Mouse (Mus musculus) layer of hippocampus, adult 8-10 months (tissue): ENCODE measurements around the gene Ndufb7. TPM values are rescaled to one million over a fixed set of nuclear protein-coding genes. Genes with fewer than 3 reads are reported as not detected.
A peak's percentile ranks its signal among the peaks of the same experiment; 100 is the strongest.
"Not testable (repeated sequence)": the region's sequence is repeated elsewhere in the genome, so short reads cannot be mapped to it uniquely, and the experiment has no call there.

Experiments
- DNase-seq, 2 experiments: peaks; one replicate each; pipeline ENCODE4 v3.0.0; 2022; ENCODE audit warnings: low spot score in 2 of 2
- total RNA-seq, 4 experiments: library from RNA; stranded (reverse); gene quantifications; 2 replicates each; pipeline ENCODE4 v1.2.4; 2022

Ndufb7 gene
- total RNA-seq, 4 experiments from 2014 or later, result 97.6 to 159 (median 131) TPM

DNA sequence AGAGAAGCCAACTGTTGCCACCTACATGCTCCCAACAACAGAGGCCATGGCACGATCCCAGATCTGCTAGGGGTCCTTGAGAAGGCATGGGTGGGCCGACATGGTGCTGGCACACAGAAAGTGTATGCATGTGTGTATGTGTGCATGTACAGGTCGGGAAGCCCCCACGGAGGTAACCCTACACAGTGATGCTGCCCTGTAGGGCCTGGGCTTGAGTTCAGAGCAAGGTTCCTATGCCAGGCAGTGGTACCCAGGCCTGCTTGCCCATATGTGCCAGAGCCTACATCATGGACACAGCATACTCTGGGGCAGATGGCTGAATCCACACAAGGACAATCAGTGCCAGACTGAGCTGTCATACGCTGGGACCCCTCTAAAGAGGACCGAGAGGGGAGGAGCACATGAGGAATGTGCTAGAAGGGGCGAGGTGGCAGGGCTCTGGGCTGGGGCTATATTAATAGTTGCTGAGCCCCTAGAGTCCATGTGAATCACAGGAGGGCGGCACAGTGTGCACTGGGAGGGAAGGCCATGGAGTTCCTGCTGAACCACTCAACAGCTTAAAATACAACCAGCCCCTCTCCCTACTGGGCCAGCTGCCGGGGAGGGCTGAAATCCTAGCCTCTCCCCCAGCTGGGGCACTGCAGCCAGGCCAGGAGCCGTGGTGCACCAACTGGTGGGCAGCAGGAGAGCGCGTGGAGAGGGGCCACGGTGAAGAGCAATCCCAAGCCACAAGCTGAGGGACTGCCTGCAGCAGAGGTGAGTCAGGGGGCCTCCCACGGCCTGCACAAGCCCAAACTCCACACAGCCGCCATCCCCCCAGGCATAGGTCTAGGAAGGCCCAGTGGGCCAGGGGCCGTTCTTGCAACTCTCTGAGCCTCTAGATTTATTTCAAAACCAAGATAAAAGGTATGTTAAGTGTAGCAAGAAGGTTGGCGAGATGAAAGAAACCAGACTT is 9.4 kb downstream of the Ndufb7 start:
- DNase-seq, result peak; percentile 3 to 14

DNA sequence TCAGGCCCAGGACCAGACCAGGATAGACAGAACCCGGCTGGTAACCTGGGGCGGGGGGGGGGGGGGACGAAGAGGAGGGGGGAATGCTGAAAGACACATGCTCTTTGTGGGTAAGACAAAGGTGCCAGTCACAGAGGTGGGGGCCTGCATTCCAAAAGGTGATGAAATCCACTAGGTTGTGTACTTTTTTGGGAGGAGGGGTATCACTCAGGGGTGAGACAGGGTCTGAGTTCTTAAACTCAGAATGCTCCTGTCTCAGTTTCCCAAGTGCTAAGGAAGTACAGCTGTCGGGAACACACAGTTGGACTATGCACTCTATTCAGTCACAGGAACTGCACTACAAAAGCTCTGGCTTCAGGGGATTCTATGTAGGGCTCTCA is 10.0 kb downstream of the Ndufb7 start:
- no peak for DNase-seq

DNA sequence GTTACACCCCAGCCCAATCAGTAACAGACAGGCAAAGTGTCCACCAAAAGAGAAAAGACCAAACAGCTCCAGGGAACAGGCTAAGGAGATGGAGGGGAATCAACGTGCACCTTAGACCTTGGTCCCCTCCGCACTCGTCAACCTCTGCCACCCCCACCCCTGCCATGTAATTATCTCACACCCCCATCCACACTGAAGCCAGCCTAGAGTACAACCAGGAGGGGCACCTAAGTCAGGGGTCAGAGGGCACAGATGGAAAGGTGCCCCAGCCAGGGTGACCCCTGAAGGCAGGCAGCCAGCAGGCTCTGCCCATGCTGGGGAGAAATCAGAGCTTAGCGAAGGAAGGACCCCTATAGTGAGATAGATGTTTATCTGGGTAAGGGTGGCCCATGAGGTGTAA is 10.4 kb downstream of the Ndufb7 start:
- no peak for DNase-seq

DNA sequence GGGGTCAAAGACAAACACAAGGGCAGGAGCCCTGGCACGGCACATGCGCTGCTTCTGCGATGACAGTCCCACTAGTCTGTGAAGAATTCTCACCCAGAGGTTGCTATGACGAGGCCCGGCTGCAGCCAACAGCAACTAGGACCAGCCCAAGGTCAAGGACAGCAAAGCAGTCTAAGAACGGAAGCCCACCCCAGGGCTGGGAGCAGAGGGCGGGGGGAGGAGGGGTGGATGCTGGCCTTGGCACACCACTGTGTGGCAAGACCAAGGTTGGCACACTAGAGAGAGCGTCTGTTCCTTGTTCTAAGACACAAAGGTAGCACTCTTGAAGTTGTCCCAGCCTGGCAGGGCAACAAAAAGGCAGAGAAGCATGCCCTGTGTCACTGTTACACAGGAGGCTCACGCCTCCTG is 10.9 kb downstream of the Ndufb7 start:
- DNase-seq, result peak in 1 of 2 experiments; percentile 19

DNA sequence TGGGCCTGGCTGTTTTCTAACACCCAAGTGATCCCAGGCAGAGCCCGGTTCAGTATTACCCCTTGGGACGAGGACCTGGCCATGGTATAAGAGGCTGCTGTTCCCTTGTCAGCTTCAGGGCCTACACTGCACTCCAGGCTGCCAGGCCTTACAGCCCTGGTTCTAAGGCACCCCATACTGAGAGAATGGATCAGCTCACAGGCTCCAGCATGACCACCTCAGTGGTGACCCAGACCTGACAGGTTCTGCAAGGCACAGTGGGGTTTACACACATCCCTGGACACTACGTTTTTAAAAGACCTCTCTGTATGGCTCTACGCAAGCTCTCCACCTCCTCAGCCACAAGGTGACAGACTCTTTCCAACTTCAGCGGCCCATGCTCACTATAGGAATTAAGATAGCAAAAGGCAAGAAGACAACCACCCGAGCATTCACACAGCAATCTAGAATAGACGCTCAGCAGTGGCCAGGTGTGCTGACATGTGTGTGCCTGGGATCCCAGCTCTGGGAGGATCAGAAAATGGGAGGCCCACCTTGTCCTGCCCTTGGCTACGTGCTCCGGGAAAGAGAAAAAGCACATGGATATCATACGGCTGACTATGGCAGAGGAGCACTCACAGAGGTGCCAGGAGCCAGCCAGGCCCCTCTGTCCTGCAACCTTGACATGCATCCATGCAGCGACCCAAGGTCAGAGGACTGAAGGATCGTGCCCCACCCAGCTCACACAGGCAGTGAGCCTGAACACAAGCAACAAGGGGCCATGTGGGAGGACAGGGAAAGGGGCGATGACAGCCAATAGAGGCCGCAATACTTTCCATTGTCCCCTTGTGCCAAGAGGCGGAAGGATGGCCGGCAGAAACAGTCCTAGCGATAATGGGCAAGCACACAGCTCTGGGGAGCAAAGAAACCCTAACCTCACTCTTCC is 11.9 kb downstream of the Ndufb7 start:
- DNase-seq, result peak in 1 of 2 experiments; percentile 7

DNA sequence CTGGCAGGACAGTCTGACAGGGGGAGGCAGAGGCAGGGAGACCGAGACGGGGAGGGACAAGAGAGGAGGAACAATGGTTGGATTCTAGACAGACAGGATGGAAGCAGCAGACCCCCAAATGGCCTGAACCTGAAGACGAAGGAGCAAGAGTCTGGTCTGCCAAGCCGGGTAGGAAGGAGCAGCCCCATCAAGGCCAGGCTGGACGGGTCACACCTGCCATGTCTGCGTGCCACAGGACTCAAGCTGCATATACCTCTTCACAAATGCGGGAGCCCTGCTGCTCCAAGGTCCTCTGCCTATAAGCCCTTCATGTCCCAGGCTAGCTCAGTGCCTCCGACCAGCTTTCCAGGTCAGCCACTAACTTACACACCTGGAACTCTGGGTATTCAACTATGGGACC is 13.2 kb downstream of the Ndufb7 start:
- DNase-seq, result no peak

DNA sequence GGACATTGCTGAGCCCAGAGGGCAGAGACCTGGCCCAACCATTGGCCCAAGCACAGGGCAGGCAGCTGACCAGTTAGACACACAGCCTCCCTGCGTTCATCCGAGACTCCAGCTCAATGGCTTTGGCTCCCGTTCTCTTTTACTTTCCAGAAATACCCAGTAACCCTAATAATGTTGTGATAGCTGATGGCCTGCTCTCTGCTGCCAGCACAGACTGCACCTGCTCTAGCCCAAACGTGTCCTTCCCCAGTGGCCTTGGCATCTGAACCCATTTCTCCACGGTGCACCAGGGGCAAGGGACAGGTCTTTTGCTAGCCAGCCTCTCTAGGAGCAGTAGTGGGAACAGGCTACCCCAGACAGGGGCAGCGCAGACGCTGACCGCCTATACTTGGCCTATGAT is 14.4 kb downstream of the Ndufb7 start:
- no peak for DNase-seq

DNA sequence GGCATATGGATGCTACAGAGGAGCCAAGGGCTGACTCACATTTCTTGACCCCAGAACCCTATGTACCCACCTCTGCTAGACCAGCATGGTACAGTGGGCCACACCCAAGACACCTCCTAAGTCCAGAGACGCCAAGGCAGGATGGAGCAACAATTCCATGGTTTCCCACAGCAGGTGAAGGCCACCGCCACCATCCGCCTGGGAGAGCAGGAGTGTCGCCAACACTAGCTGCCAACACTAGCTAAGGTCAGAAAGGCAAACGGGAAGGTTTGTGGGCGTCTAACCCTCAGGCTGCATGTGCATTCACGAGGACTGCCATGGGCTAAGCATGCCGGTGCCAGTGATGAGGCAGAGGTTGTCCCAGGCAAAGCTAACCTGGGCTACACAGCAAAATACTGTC is 15.8 kb downstream of the Ndufb7 start:
- DNase-seq, result no peak

DNA sequence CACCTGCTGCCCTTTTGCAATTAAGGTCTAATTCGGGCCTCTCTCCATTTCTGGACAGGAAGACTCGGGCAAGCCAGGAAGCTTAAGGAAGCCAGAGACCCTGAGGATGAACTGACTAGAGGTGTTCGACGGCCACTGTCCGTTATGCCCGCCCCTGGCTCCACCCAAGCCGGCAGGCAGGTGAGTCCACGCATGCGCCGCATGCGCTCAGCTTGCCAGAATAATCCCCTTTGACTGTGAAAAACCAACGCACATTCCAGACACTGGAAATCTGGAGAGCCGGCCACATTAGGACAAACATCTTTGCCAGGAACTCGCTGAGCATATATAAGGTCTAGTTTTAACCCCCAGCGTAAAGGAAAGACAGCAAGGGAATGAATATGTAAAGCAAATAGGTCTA is 16.8 kb downstream of the Ndufb7 start:
- DNase-seq, result no peak

DNA sequence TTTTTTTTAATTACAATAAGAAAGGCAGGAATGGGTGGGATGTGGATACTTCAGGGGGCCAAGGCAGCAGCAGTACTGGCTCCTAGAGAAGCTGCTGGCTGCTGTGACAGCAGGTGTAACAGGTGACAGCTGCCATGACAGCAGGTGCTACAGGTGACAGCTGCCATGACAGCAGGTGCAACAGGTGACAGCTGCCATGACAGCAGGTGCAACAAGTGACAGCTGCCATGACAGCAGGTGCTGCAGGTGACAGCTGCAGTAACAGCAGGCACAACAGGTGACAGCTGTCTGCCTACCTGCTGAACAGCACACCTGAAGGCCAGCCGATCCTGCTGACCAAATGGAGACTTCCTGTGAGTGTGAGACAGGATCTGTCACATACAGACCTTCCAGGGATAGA is 18.3 kb downstream of the Ndufb7 start:
- no peak for DNase-seq

DNA sequence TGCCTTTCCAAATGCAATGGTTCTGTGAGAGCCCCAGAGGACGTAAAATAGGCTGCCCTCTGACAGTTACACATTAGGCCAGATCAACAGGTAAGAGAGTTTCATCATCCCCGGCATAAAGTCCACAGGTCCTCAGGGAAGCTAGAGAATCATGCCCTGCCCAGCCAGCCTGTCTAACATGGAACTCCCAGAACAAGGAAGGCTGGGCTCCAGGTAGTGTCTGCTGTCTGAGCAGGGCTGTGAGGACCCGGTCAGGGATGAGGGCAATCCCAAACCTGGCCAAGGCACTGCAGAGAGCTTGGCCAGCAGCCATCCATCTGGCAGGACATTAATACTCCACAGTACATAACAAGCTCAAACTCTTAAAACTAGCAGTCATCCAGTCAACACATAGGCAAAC is 18.9 kb downstream of the Ndufb7 start:
- DNase-seq, result no peak

DNA sequence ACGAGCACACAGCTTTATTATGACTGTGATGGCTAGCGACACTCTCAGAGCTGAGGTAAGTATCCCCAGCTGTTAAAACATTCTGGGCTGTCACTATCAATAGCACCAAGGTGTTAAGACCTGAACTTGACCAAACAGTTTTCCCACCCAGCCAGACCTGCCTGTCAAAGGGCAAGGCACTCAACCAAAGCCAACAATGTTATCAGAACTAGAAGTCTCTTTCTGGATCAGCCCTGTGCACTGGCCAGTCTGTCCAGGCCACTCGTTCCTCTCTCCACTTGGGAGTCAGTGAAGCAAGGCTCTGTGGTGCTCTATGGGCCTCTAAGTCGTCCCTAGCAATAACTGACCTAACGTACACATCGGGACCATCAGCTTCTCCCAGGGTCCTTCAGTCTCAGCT is 21.2 kb downstream of the Ndufb7 start:
- no peak for DNase-seq

DNA sequence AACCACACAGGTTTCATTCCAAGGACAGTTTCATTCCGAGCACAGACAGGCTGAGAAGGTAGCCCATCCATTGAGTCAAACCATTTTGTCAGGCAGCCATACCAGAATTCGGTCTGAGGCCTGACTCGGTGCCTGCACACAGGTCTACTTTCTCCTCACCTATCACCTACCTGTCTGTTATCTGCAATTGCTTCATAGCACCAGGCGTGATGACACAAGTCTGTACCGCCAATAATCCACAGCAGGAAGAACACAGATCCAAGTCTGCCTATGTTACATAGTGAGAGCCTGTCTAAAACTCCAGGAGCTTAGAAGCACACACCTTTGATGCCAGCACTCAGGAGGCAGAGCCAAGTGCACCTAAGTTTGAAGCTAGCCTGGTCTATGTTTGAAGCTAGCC is 22.4 kb downstream of the Ndufb7 start:
- DNase-seq, result no peak

DNA sequence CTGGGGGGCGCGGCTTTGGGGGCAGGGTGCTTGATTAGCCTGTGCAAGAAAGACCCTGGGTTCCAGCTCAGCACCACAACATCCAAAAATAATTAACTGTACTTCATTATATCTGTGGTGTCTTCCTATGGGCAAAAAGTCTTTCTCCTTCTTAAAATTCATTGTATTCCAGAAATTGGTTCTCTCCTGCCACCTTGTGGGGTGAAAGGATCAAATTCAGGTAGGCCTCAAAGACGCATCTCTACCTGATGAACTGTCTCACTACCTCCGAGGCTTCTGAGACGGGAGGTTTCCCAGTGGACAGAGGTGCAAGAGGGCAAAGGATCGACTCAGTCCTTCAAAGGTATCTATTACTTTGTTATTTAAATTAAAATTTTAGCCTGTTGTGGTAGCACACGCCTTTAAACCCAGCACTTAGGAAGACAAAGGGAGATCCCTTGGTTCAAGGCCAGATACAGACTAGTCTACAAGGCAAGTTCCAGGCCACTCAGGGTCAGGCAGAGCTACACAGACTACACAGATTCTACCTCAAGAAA is 24.1 kb downstream of the Ndufb7 start:
- DNase-seq, result no peak

DNA sequence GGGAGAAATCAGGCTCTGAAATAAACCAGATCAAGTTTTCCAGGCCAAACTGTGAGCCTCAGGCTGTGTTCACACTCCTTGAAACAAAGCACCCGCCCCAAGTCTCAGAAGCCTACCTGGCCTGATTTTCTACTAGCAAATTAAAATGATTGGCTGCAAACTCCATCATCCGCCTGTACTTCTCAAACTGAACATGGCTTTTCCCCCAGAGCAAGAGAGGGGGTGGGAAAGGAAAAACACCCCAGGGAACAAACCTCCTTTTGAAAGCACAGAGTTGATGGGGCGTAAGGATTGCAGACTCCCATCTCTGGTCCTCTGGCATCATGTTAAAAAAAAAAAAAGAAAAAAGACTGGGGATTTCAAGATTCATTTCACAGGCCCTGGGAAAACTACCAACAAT is 26.2 kb downstream of the Ndufb7 start:
- no peak for DNase-seq

DNA sequence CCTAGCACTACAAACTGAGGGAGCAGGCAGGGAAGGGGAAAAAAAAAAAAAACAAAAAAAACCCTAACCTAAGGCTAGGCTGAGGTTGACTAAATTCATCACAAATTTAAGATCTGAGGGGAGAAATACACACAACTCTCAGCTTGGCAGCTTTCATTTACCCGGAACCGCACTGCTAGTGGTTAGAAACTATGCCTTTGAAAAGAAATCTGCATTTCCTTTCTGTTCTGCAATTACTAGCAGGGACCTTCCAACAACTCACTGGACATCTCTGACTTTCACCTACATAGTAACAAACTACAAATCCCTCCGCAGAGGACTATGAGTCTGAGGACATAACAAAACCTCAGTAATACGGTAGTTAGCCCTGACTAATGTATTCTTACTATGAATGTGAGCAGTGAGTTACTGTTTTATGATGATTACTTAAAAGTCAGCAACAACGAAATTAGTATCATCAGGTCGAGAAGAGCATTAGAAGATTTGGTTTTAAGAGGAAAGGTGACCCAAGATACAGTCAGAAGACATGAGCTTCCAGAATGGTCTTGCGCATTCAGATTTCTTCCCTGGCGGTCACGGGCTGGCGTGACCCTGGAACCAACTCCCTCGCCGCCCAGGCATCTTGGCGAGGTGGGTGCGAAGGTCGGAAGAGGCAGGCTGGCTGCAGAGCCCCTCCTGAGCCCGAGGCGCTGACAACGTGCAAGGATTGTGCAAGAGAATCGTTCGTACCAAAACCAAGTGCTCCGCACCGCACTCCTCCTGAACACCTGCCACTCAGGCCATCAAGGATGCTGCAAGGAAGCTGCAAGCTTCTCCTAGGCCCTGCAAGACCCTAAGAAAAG is 27.1 kb downstream of the Ndufb7 start:
- DNase-seq, result no peak

DNA sequence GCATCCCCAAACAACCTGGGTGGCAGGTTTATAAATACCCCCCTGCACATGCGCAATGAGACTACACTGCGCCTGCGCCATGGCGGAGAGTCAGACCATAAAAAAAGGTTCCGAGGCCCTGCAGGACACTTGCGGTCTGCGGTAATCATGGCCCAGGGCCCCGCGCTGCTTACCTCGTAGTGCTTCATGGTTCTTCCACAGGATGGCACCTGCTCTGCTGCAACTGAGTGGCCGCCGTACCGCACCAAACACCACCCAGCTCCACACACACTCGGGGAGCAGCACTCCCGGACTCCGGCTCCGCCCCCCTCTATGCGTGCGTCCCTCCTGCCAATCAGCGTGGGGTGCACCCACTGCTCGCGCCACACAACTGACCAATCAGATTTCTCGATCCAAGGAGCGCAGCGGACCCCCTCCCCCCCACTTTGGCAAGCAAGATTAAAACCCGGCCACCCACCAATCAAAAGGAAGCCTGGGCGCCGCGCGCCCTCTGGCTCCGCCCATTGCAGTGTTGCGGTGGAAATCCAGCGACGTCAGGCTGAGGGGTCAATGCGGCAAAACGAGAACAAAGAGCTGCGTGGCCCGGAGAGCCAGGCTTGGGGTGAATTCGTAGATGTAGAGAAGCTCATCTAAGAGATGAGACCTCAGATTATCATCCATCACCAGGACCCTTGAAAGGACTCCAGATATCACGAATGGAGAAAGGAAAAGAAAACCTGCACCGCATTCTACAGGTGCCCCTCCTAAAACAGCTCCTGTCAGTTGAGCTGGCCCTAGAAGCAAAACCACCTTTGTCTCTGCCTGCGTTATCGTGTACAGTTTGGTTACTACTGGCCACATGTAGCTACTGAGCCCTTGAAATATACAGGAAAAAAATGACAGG is 27.9 kb downstream of the Ndufb7 start:
- peak; percentile 96 to 97 for DNase-seq

DNA sequence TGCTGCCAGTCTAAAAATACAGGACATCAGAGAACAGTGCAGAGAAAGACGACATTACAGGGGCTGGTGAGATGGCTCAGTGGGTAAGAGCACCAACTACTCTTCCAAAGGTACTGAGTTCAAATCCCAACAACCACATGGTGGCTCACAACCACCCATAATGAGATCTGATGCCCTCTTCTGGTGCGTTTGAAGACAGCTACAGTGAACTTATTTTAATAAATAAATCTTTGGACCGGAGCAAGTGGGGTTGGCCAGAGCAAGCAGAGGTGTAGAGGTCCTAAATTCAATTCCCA is 28.5 kb downstream of the Ndufb7 start:
- not testable (repeated sequence) for DNase-seq

DNA sequence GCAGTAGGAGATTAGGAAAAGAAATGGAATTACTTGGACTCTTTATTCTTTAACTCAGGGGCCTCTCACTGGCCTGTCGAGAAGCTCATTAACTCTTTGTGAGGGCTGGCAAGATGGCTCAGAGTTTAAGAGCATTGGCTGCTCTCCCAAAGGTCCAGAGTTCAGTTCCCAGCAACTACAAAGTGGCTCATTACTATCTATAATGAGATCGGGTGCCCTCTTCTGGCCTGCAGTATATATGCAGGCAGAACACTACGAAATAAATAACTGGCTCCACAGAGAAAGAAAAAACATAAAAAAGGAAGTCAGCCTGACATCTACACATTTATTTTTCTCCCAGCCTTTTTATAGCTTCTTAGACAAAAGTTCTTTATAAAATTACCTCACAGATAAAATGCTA is 29.9 kb downstream of the Ndufb7 start:
- no peak for DNase-seq

DNA sequence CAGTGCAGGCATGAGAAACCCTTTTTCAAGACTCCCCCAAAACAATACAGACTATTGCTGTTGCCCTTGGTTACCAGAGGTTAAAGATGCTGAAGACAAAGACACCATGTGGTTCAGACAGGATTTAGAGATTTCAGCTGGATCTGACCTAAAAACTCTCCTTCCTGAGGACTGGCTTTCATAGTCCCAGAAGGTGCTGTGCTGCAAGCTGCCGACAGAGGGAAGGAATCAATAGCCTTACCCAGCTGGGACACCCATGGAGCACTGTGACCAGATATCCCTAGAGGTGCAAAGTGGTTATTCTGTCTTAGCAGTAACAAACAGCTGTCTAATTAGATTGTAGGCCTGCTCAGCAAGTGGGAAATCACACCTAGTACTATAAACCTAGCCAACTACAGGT is 31.7 kb downstream of the Ndufb7 start:
- no peak for DNase-seq
